Mouse (Mus musculus) bone marrow macrophage, adult 2 months (primary cell): Measurements from ENCODE around the gene Tasp1. TPM values are rescaled to one million over a fixed set of nuclear protein-coding genes. Genes with fewer than 3 reads are reported as not detected.
A peak's percentile ranks its signal among the peaks of the same experiment; 100 is the strongest.
"Not testable (repeated sequence)": the region's sequence is repeated elsewhere in the genome, so short reads cannot be mapped to it uniquely, and the experiment has no call there.

Experiments used
- H3K27ac ChIP-seq: 2 replicates; pipeline ENCODE4 v1.5.1; 2012; ENCODE audit warnings: low read depth, low read length; ENCODE audit not compliant: insufficient read depth
- H3K4me1 ChIP-seq: 2 replicates; pipeline ENCODE4 v1.6.1; 2012; ENCODE audit warnings: low read length; ENCODE audit not compliant: control insufficient read depth, insufficient read depth
- H3K4me3 ChIP-seq: 2 replicates; pipeline ENCODE4 v1.5.1; 2012; ENCODE audit warnings: mild to moderate bottlenecking, low read length, moderate library complexity; ENCODE audit not compliant: insufficient read depth
- CTCF ChIP-seq: IDR thresholded peaks from 2 replicates; pipeline ENCODE4 v1.5.1; 2012; ENCODE audit warnings: low read depth, mild to moderate bottlenecking, low read length, moderate library complexity
- POLR2A ChIP-seq: IDR thresholded peaks from 2 replicates; pipeline ENCODE4 v1.6.1; 2012; ENCODE audit warnings: mild to moderate bottlenecking, low read depth, low read length, borderline replicate concordance
- polyA plus RNA-seq: library from polyadenylated mRNA; stranded (reverse); fragments of >200 nt; gene quantifications from 2 replicates; pipeline ENCODE4 v1.2.4, GENCODE M21; 2012; ENCODE audit not compliant: missing spikeins, insufficient read depth, insufficient read length

Gene Tasp1
- polyA plus RNA-seq, 1 experiment = 2.9 TPM

GRCm38 (mm10) chr2:140060092-140060867, 6.3 kb downstream of the Tasp1 start:
- no peak overlapping the region for H3K4me3 ChIP-seq
- H3K4me1 ChIP-seq = no peaks in the 10 kb centered on the region
- H3K27ac ChIP-seq = no peak overlapping the region
- TF ChIP-seq CTCF (no peak), POLR2A (no peak)

GRCm38 (mm10) chr2:140058125-140058524, 8.5 kb downstream of the Tasp1 start:
- no peak overlapping the region for H3K27ac ChIP-seq
- TF ChIP-seq POLR2A (no peak), CTCF (no peak)
- H3K4me1 ChIP-seq = no peaks in the 10 kb centered on the region
- no peak overlapping the region for H3K4me3 ChIP-seq

GRCm38 (mm10) chr2:140051607-140052126, 14.9 kb downstream of the Tasp1 start:
- H3K27ac ChIP-seq = no peak overlapping the region
- H3K4me3 ChIP-seq = no peak overlapping the region
- no peak for TF ChIP-seq CTCF
- TF ChIP-seq POLR2A = no peak
- no peaks in the 10 kb centered on the region for H3K4me1 ChIP-seq

GRCm38 (mm10) chr2:140042522-140043131, 24.0 kb downstream of the Tasp1 start:
- Histone ChIP-seq H3K27ac (no peak overlapping the region), H3K4me1 (0 out of 2 replicates have a peak, but pooled peaks cover under 1% of the 10 kb centered on the region)
- TF ChIP-seq CTCF (no peak), POLR2A (no peak)

GRCm38 (mm10) chr2:140042081-140042480, 24.5 kb downstream of the Tasp1 start:
- no peak for TF ChIP-seq CTCF
- no peak for TF ChIP-seq POLR2A
- Histone ChIP-seq H3K4me3 (no peak overlapping the region), H3K27ac (no peak overlapping the region), H3K4me1 (0 out of 2 replicates have a peak, but pooled peaks cover 3% of the 10 kb centered on the region)

More at GRCm38 (mm10) chr2:140042522-140043131, 24.0 kb downstream of the Tasp1 start:
- no peak overlapping the region for H3K4me3 ChIP-seq

- H3K27ac ChIP-seq = no peak overlapping the region
- no peak overlapping the region for H3K4me3 ChIP-seq
- TF ChIP-seq POLR2A = no peak
- no peak for TF ChIP-seq CTCF
- 0 out of 2 replicates have a peak, but pooled peaks cover 3% of the 10 kb centered on the region for H3K4me1 ChIP-seq
These were observed 29.1 kb downstream of the Tasp1 start for GRCm38 (mm10) chr2:140037459-140037858.

GRCm38 (mm10) chr2:140036854-140037253, 29.8 kb downstream of the Tasp1 start:
- Histone ChIP-seq H3K4me1 (0 out of 2 replicates have a peak, but pooled peaks cover 3% of the 10 kb centered on the region), H3K27ac (no peak overlapping the region), H3K4me3 (no peak overlapping the region)
- TF ChIP-seq CTCF = no peak
- TF ChIP-seq POLR2A = no peak

- Histone ChIP-seq H3K4me1 (no peaks in the 10 kb centered on the region), H3K27ac (no peak overlapping the region), H3K4me3 (no peak overlapping the region)
- TF ChIP-seq CTCF (no peak), POLR2A (no peak)
These were observed 41.7 kb downstream of the Tasp1 start for GRCm38 (mm10) chr2:140024937-140025336.

GRCm38 (mm10) chr2:140007406-140007805, 59.2 kb downstream of the Tasp1 start:
- peak overlapping the region; percentile 54; the same call in 1 of the 2 replicates for H3K27ac ChIP-seq
- peak overlapping the region; percentile 3; the same call in 1 of the 2 replicates for H3K4me3 ChIP-seq
- peaks cover 19% of the 10 kb centered on the region for H3K4me1 ChIP-seq
- TF ChIP-seq CTCF (no peak), POLR2A (no peak)

GRCm38 (mm10) chr2:139998170-139998569, 68.4 kb downstream of the Tasp1 start:
- Histone ChIP-seq H3K4me1 (peaks cover 2% of the 10 kb centered on the region; the same call in 1 of the 2 replicates), H3K4me3 (no peak overlapping the region), H3K27ac (no peak overlapping the region)
- TF ChIP-seq CTCF (no peak), POLR2A (no peak)

- H3K4me3 ChIP-seq, H3K27ac ChIP-seq, H3K4me1 ChIP-seq: not testable (repeated sequence)
These were observed 76.7 kb downstream of the Tasp1 start for GRCm38 (mm10) chr2:139989907-139990306.
